Mouse (Mus musculus): ENCODE results near the gene Sec61a1. TPM values are rescaled to one million over a fixed set of nuclear protein-coding genes. Genes with fewer than 3 reads are reported as not detected.

Gene Sec61a1
- polyA plus RNA-seq, 1 experiment from 2014 or later = 283 TPM

GRCm38 (mm10) chr6:88514546-88514945 is 4.2 kb downstream of the Sec61a1 start:
- no peaks in the 10 kb centered on the region for H3K9me3 ChIP-seq
- peaks cover 19% of the 10 kb centered on the region for H3K4me1 ChIP-seq
- WGBS = 92% methylated on average over 4 of the region's 4 CpGs
- H3K27me3 ChIP-seq = no peaks in the 10 kb centered on the region
- H3K9ac ChIP-seq = no peak overlapping the region
- H3K36me3 ChIP-seq = peaks cover 72% of the 10 kb centered on the region
- H3K4me3 ChIP-seq = no peak overlapping the region
- no peak for ATAC-seq (ENCODE audit: low FRiP score, low read depth)
- H3K4me2 ChIP-seq (replicated peaks) = no peak overlapping the region
- H3K27ac ChIP-seq = no peak overlapping the region

GRCm38 (mm10) chr6:88513984-88514383 is 4.7 kb downstream of the Sec61a1 start:
- Histone ChIP-seq H3K9me3 (no peaks in the 10 kb centered on the region), H3K4me2 (replicated peaks) (no peak overlapping the region), H3K4me1 (peaks cover 16% of the 10 kb centered on the region), H3K9ac (no peak overlapping the region), H3K27me3 (no peaks in the 10 kb centered on the region), H3K4me3 (no peak overlapping the region), H3K27ac (no peak overlapping the region), H3K36me3 (peaks cover 77% of the 10 kb centered on the region)
- WGBS = 90% methylated on average over 8 of the region's 8 CpGs
- ATAC-seq (ENCODE audit: low FRiP score, low read depth) = no peak

GRCm38 (mm10) chr6:88503044-88503443 is 15.7 kb downstream of the Sec61a1 start:
- WGBS = 94% methylated on average over 4 of the region's 4 CpGs

GRCm38 (mm10) chr6:88502030-88502970 is 16.4 kb downstream of the Sec61a1 start:
- H3K4me1 ChIP-seq = peaks cover 7% of the 10 kb centered on the region
- no peaks in the 10 kb centered on the region for H3K9me3 ChIP-seq
- no peak for ATAC-seq (ENCODE audit: low FRiP score, low read depth)
- H3K4me2 ChIP-seq (replicated peaks) = no peak overlapping the region
- peaks cover 60% of the 10 kb centered on the region for H3K36me3 ChIP-seq
- peaks cover 3% of the 10 kb centered on the region; the same call in 1 of the 2 replicates for H3K27me3 ChIP-seq
- H3K27ac ChIP-seq = no peak overlapping the region
- H3K9ac ChIP-seq = no peak overlapping the region
- WGBS = 78% methylated on average over 13 of the region's 13 CpGs
- no peak overlapping the region for H3K4me3 ChIP-seq

More at GRCm38 (mm10) chr6:88503044-88503443, 15.7 kb downstream of the Sec61a1 start:
- Histone ChIP-seq H3K36me3 (peaks cover 61% of the 10 kb centered on the region), H3K9ac (no peak overlapping the region), H3K27ac (no peak overlapping the region), H3K4me1 (peaks cover 7% of the 10 kb centered on the region), H3K4me3 (no peak overlapping the region), H3K27me3 (peaks cover 3% of the 10 kb centered on the region; the same call in 1 of the 2 replicates), H3K4me2 (replicated peaks) (no peak overlapping the region), H3K9me3 (no peaks in the 10 kb centered on the region)
- ATAC-seq (ENCODE audit: low FRiP score, low read depth) = no peak

- Histone ChIP-seq H3K27ac (no peak overlapping the region), H3K9me3 (no peaks in the 10 kb centered on the region), H3K4me2 (replicated peaks) (peak overlapping the region; percentile 96), H3K27me3 (peaks cover 3% of the 10 kb centered on the region; the same call in 1 of the 2 replicates), H3K4me1 (peaks cover 7% of the 10 kb centered on the region), H3K36me3 (peaks cover 55% of the 10 kb centered on the region), H3K9ac (peak overlapping the region; percentile 77), H3K4me3 (peak overlapping the region; percentile 57)
- WGBS = 6% methylated on average over 3 of the region's 3 CpGs
- 0 out of 2 replicates have a peak, but pooled peaks have one; percentile 3 for ATAC-seq (ENCODE audit: low FRiP score, low read depth)
Measured at GRCm38 (mm10) chr6:88500405-88500767, 18.3 kb downstream of the Sec61a1 start.

GRCm38 (mm10) chr6:88499481-88500404 is 19.0 kb downstream of the Sec61a1 start:
- WGBS = 3% methylated on average over 76 of the region's 76 CpGs
- ATAC-seq (ENCODE audit: low FRiP score, low read depth) = peak; percentile 75
- Histone ChIP-seq H3K4me2 (replicated peaks) (peak overlapping the region; percentile 96), H3K4me1 (peaks cover 7% of the 10 kb centered on the region), H3K36me3 (peaks cover 49% of the 10 kb centered on the region), H3K27ac (no peak overlapping the region), H3K9ac (peak overlapping the region; percentile 77), H3K9me3 (no peaks in the 10 kb centered on the region), H3K27me3 (peaks cover 3% of the 10 kb centered on the region; the same call in 1 of the 2 replicates), H3K4me3 (peak overlapping the region; percentile 57)

- H3K27ac ChIP-seq = no peak overlapping the region
- H3K4me1 ChIP-seq = no peaks in the 10 kb centered on the region
- peaks cover 67% of the 10 kb centered on the region for H3K36me3 ChIP-seq
- H3K27me3 ChIP-seq = no peaks in the 10 kb centered on the region
- H3K4me3 ChIP-seq = no peak overlapping the region
- ATAC-seq (ENCODE audit: low FRiP score, low read depth) = no peak
- no peak overlapping the region for H3K4me2 ChIP-seq (replicated peaks)
- WGBS = 66% methylated on average over 6 of the region's 6 CpGs
- no peaks in the 10 kb centered on the region for H3K9me3 ChIP-seq
- H3K9ac ChIP-seq = no peak overlapping the region
Measured at GRCm38 (mm10) chr6:88493712-88494111, 25.0 kb downstream of the Sec61a1 start.

GRCm38 (mm10) chr6:88490629-88491354 is 27.9 kb downstream of the Sec61a1 start:
- H3K36me3 ChIP-seq = peaks cover 74% of the 10 kb centered on the region
- no peaks in the 10 kb centered on the region for H3K27me3 ChIP-seq
- no peak for ATAC-seq (ENCODE audit: low FRiP score, low read depth)
- H3K4me3 ChIP-seq = no peak overlapping the region
- H3K9ac ChIP-seq = no peak overlapping the region
- H3K4me1 ChIP-seq = no peaks in the 10 kb centered on the region
- no peaks in the 10 kb centered on the region for H3K9me3 ChIP-seq
- H3K27ac ChIP-seq = no peak overlapping the region
- no peak overlapping the region for H3K4me2 ChIP-seq (replicated peaks)
- 94% methylated on average over 12 of the region's 12 CpGs for WGBS

GRCm38 (mm10) chr6:88489834-88490233 is 28.9 kb downstream of the Sec61a1 start:
- H3K9ac ChIP-seq = no peak overlapping the region
- no peaks in the 10 kb centered on the region for H3K9me3 ChIP-seq
- no peak overlapping the region for H3K4me3 ChIP-seq
- H3K4me2 ChIP-seq (replicated peaks) = no peak overlapping the region
- 89% methylated on average over 6 of the region's 6 CpGs for WGBS
- H3K4me1 ChIP-seq = no peaks in the 10 kb centered on the region
- ATAC-seq (ENCODE audit: low FRiP score, low read depth) = no peak
- no peak overlapping the region for H3K27ac ChIP-seq
- no peaks in the 10 kb centered on the region for H3K27me3 ChIP-seq
- H3K36me3 ChIP-seq = peaks cover 82% of the 10 kb centered on the region

GRCm38 (mm10) chr6:88489026-88489425 is 29.7 kb downstream of the Sec61a1 start:
- Histone ChIP-seq H3K27ac (no peak overlapping the region), H3K9ac (no peak overlapping the region), H3K27me3 (no peaks in the 10 kb centered on the region), H3K4me3 (no peak overlapping the region), H3K4me1 (no peaks in the 10 kb centered on the region), H3K36me3 (peaks cover 88% of the 10 kb centered on the region), H3K4me2 (replicated peaks) (no peak overlapping the region), H3K9me3 (no peaks in the 10 kb centered on the region)
- WGBS = 91% methylated on average over 7 of the region's 7 CpGs
- no peak for ATAC-seq (ENCODE audit: low FRiP score, low read depth)

GRCm38 (mm10) chr6:88486893-88487292 is 31.8 kb downstream of the Sec61a1 start:
- H3K27ac ChIP-seq = no peak overlapping the region
- no peak overlapping the region for H3K4me3 ChIP-seq
- ATAC-seq (ENCODE audit: low FRiP score, low read depth) = no peak
- no peak overlapping the region for H3K9ac ChIP-seq
- no peaks in the 10 kb centered on the region for H3K9me3 ChIP-seq
- H3K4me2 ChIP-seq (replicated peaks) = no peak overlapping the region
- H3K36me3 ChIP-seq = peaks cover 88% of the 10 kb centered on the region
- no peaks in the 10 kb centered on the region for H3K4me1 ChIP-seq
- H3K27me3 ChIP-seq = no peaks in the 10 kb centered on the region
- 85% methylated on average over 8 of the region's 8 CpGs for WGBS

All from limb, embryonic 13.5 days (tissue).